Mouse (Mus musculus) adrenal gland, postnatal 36 days (tissue): ENCODE data around the gene Asphd1. TPM values are rescaled to one million over a fixed set of nuclear protein-coding genes. Genes with fewer than 3 reads are reported as not detected.

ENCODE experiments used
- DNase-seq, 2 experiments: peaks; one replicate each; pipeline ENCODE4 v3.0.0; 2021; ENCODE audit warnings: mixed read lengths in 1 of 2
- total RNA-seq, 2 experiments: library from RNA; stranded (reverse); gene quantifications; 2 replicates each; pipeline ENCODE4 v1.2.3; 2021

The Asphd1 gene
- total RNA-seq, 2 experiments from 2014 or later: 1.6 to 2.4 TPM

DNA sequence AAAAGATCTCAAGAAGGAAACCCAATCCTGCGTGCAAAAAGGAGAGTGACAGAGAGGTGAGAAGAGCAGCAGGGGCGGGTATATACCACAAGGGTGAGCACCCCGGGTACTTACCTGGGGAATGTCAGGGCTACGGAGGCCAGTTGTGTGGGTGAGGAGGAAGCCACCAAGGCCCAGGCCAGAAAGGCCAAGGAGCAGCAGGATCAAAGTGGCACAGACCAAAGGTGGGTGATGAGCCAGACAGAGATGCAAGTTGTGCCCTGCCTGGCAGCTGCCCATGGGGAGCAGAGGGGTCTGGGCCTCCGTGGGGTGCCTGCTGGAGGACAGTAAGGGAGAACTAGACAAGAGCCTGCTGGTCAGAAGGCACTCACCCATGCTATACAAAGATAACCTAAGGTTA, 52.5 kb downstream of the Asphd1 start:
- DNase-seq: no peak

Other genes with a start within 250 kb of the Asphd1 start
- 10 to 100 TPM; 10.1 to 11.6 TPM for gene Coro1a, start 241.8 kb downstream of the Asphd1 start, total RNA-seq
- 100 to 1,000 TPM; 129 to 150 TPM for gene Mapk3, start 190.0 kb downstream of the Asphd1 start, total RNA-seq
- 1 to 10 TPM; 1.3 to 4.7 TPM for gene Gdpd3, start 183.2 kb downstream of the Asphd1 start, total RNA-seq
- gene Ypel3, start 172.6 kb downstream of the Asphd1 start, total RNA-seq: 100 to 1,000 TPM in 1 of 2 experiments, 10 to 100 TPM in 1; 88.9 to 157 TPM
- under 1 TPM; 0.46 to 0.70 TPM for gene Tbx6, start 168.1 kb downstream of the Asphd1 start, total RNA-seq
- gene Ppp4c, start 157.1 kb downstream of the Asphd1 start, total RNA-seq: 10 to 100 TPM; 81.0 to 86.5 TPM
- 10 to 100 TPM; 15.3 to 21.2 TPM for gene Fam57b, start 151.9 kb downstream of the Asphd1 start, total RNA-seq
- not detected for gene 4930451I11Rik, start 117.9 kb downstream of the Asphd1 start, total RNA-seq
- under 1 TPM; 0.43 to 0.50 TPM for gene Doc2a, start 102.2 kb downstream of the Asphd1 start, total RNA-seq
- 10 to 100 TPM; 14.5 to 16.0 TPM for gene Hirip3, start 87.6 kb downstream of the Asphd1 start, total RNA-seq
- gene Ino80e, start 87.2 kb downstream of the Asphd1 start, total RNA-seq: 10 to 100 TPM; 39.7 to 45.0 TPM
- 10 to 100 TPM; 54.9 to 81.3 TPM for gene Taok2, start 64.9 kb downstream of the Asphd1 start, total RNA-seq
- gene Tmem219, start 26.7 kb downstream of the Asphd1 start, total RNA-seq: 10 to 100 TPM; 27.3 to 32.4 TPM
- 10 to 100 TPM; 23.7 to 31.9 TPM for gene Kctd13, start 20.7 kb downstream of the Asphd1 start, total RNA-seq
- 100 to 1,000 TPM in 1 of 2 experiments, 10 to 100 TPM in 1; 47.1 to 108 TPM for gene Sez6l2, start 981 bp upstream of the Asphd1 start, total RNA-seq
- gene Cdipt, start 26.3 kb upstream of the Asphd1 start, total RNA-seq: 10 to 100 TPM; 85.1 to 93.1 TPM
- gene Cdiptos, start 26.5 kb upstream of the Asphd1 start, total RNA-seq: under 1 TPM; 0.60 to 0.69 TPM
- gene Mvp, start 65.0 kb upstream of the Asphd1 start, total RNA-seq: 100 to 1,000 TPM; 102 to 129 TPM
- gene Pagr1b, start 66.9 kb upstream of the Asphd1 start, total RNA-seq: 1 to 10 TPM in 1 of 2 experiments, not detected in 1; 3.0 TPM
- gene Pagr1a, start 67.8 kb upstream of the Asphd1 start, total RNA-seq: 10 to 100 TPM in 1 of 2 experiments, 1 to 10 TPM in 1; 4.4 to 15.1 TPM
- 10 to 100 TPM; 28.9 to 29.6 TPM for gene Gm42742, start 71.5 kb upstream of the Asphd1 start, total RNA-seq
- 1 to 10 TPM; 1.9 to 2.9 TPM for gene Prrt2, start 71.6 kb upstream of the Asphd1 start, total RNA-seq
- gene Maz, start 77.5 kb upstream of the Asphd1 start, total RNA-seq: 100 to 1,000 TPM; 120 to 126 TPM
- 1 to 10 TPM; 5.7 to 6.8 TPM for gene Kif22, start 92.9 kb upstream of the Asphd1 start, total RNA-seq
- gene Zg16, start 137.7 kb upstream of the Asphd1 start, total RNA-seq: not detected
- 1 to 10 TPM in 1 of 2 experiments, under 1 TPM in 1; 0.89 to 1.1 TPM for gene AI467606, start 141.8 kb upstream of the Asphd1 start, total RNA-seq
- under 1 TPM; 0.26 to 0.40 TPM for gene Qprt, start 172.6 kb upstream of the Asphd1 start, total RNA-seq
- 1 to 10 TPM in 1 of 2 experiments, under 1 TPM in 1; 0.70 to 1.3 TPM for gene Spn, start 188.2 kb upstream of the Asphd1 start, total RNA-seq
- gene Cd2bp2, start 246.5 kb upstream of the Asphd1 start, total RNA-seq: 10 to 100 TPM; 59.3 to 61.0 TPM